Mouse (Mus musculus): ENCODE measurements at regions not wholly inside any gene's neighbourhood (a gene's known extent, or its start where the extent isn't known, plus 50 kb on each side); places are given as distances from the start of the nearest gene placed in this dataset.

DNA sequence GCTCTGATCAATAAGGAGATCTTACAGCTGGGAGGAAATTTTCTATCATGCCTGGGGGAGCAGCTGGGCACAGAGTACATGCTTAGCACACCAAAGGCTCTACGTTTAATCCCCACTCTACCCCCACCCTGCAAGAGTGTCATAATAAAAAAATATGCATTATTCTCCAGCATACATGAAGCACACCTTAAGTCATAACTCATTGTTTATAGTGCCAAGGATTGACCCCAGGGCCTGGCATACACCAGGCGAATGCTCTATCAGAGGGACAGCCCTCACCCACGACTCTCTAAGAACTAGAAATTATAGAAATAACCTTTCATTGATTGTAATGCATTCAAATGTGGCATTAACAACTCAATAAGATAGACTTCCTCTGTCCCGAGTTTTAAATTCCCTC lies 59.4 kb upstream of the Ppp2r5c start:
- no peak for DNase-seq (ENCODE audit: low spot score)

DNA sequence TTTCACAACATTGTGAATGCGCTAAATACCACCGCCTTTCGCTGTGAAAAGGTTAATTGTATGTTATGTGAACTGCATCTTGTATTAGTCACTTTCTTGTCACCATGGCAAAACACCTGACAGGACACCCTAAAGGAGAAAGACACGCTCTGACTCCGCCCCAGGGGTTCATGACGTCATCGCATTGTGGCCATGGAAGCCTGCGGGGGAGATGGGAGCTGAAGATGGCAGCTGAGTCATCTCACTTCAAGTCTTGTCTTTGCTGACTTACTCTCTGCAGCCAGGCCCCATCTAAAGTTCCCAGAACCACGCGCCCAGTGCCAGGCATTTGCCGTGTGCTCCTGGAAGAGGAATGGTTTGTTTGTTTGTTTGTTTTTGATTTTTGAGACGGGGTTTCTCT lies 57.5 kb upstream of the Ppp2r5c start:
- DNase-seq (ENCODE audit: low spot score), result peak; percentile 10

- no peak for DNase-seq (ENCODE audit: low spot score)
These were observed 55.5 kb upstream of the Ppp2r5c start for GRCm38 (mm10) chr12:110391464-110391863.

DNA sequence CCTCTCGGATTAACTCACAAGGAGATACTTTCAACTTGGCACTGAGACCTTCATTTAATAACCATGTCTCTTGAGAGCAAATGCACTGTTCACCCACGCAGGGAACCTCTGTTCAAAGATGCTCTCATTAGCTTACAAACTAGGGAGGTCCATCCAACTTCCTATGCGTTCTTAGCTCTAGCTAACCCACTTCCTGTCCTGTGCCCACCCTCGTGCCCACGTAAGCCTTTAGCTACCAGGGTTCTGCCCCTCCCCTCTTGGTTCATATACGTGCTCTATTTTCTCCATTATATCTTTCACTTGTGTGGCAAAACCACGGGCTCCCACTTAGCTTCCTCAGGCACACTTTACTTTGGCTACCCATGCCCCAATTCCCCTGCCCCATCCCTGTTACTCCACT lies 53.4 kb upstream of the Ppp2r5c start:
- DNase-seq (ENCODE audit: low spot score), result no peak
